Mouse (Mus musculus): ENCODE measurements at regions not wholly inside any gene's neighbourhood (a gene's known extent, or its start where the extent isn't known, plus 50 kb on each side); places are given as distances from the start of the nearest gene placed in this dataset.

DNA sequence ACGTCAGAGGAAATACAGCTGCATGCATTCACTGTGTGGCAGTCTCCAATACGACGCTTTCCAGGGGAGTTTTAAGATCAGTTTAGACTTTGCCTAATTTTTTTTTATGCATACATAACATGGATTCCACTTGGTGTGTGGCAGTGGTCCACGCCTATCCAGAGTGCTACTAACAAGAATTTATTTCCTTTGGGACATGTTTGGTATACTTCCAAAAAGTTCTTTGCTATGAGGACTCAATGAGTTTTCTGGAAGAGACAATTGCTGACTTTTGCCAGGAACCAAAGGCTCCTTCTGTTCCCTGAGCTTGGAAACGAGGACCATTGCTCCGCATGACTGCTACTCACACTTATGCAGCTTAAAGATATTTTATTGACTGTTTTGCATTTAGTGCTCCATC lies 59.2 kb downstream of the Marcks start:
- DNase-seq (ENCODE audit: low read depth in 2 of 2, low spot score in 2 of 2), result no peak

DNA sequence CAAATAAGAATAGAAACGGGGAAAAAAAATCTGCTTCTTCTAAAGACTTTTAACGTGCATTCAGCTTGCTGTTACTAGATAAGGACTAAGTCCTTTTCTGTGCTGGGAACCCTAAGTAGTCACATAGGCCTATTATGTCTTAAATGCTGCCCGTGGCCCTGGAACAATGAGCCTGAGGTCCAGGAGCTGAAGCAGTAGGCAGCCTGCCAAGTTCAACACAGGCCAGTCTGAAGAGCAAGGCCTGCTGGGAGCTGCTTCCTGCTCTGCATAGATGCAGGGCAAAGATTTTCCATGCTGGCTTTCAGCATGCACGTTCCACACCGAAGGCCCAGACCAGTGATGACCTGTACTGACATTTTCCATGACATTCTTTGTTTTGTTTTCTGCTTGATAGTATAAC lies 60.3 kb downstream of the Marcks start:
- no peak for DNase-seq (ENCODE audit: low read depth in 2 of 2, low spot score in 2 of 2)

DNA sequence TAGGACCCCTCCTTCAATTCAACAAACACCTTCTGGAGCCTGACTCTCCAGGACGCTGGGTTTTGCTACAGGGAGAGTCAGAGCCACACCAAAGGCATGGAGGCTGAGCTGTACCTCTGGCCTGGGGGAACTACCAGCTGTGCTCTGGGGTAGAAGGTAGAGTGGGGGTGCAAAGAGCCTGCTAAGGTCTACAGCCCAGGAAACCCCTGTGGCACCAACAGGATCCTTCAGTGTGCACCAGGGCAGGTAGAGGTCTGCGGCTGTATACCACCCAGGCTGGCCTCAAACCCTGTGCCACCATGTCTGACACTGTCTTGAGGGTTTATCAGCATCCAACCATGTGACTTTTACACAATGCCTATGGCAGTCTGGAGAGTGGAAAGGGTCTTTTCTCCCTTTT lies 61.0 kb downstream of the Marcks start:
- no peak for DNase-seq (ENCODE audit: low read depth in 2 of 2, low spot score in 2 of 2)

DNA sequence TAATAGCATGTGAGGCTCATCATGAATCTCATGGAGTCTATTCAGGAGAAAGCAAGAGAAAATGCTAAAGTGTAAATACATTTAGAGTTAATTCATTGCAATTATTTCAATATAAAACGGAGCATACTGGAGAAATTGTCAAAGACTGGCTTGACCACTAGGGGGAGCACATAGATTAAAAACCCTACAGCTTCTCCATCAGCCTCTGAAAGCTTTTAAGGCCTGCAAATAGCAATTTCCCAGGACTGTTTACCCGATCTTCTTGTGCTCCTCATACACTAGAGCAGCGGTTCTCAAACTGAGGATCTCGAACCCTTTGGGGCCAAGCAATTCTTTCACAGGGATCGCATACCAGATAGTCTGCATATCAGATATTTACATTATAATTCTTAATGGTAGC lies 65.9 kb downstream of the Marcks start:
- DNase-seq (ENCODE audit: low read depth in 2 of 2, low spot score in 2 of 2), result peak; percentile 14 to 48

DNA sequence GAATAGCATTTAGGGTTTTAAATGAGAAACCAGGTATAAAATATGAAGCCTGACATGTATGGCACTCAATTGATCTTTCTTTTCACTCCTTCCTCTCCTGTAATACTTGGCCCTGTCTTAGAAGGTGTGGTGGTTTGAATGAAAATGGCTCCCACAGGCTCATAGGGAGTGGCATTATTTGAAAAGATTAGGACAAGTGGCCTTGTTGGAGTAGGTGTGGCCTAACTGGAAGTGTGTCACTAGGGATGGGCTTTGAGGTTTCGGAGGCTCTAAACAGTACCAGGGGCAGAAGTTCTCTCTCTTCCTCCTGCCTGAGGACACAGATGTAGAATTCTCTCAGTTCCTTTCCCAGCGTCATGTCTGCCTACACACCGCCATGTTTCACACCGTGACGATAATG lies 66.7 kb downstream of the Marcks start:
- DNase-seq (ENCODE audit: low read depth in 2 of 2, low spot score in 2 of 2), result no peak

DNA sequence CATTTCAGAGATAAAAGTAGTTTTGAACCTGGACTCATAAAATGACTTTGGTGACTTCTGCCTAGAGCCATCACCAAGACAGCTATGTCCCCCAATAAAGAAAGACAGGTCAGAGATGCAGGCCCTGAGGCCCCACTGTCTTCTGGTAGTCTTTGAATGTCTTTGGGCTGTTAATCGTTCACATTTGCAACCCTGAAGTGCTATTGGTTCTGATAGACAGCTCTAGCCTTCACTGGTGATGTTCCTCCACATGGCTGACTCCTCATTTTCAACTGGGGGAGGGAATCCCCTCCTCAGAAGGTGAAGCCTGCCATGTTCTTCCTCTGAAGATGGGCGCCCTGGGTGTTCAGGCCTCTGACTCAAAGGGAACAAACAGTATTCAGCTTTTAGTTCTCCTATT lies 67.3 kb downstream of the Marcks start:
- no peak for DNase-seq (ENCODE audit: low read depth in 2 of 2, low spot score in 2 of 2)
